Mouse (Mus musculus) heart, embryonic 14.5 days (tissue): ENCODE measurements around the gene Krr1. TPM values are rescaled to one million over a fixed set of nuclear protein-coding genes. Genes with fewer than 3 reads are reported as not detected.
A peak's percentile ranks its signal among the peaks of the same experiment; 100 is the strongest.

Experiments
- ATAC-seq: fragments of 200-750 bp; cut with Nextera tagmentation; 2 replicates; pipeline ENCODE4 v1.8.0; 2017; ENCODE audit warnings: low read depth, moderate TSS enrichment; ENCODE audit not compliant: insufficient number of reproducible peaks, insufficient read depth, low FRiP score
- H3K27ac ChIP-seq, 2 experiments: fragments of 200-500 bp in 1 of 2; fragments of 300-500 bp in 1 of 2; sonication (generic) in 1 of 2; replicated peaks in 1 of 2; 2 replicates each; pipeline ENCODE4 v1.5.1; 2012 to 2014; ENCODE audit warnings: low read depth in 2 of 2, low read length in 2 of 2, control low read depth in 1 of 2, mild to moderate bottlenecking in 1 of 2, mixed read lengths in 1 of 2; ENCODE audit not compliant: control insufficient read depth in 1 of 2, insufficient read depth in 1 of 2
- H3K27me3 ChIP-seq: fragments of 300-500 bp; sonication (generic); 2 replicates; pipeline ENCODE4 v1.6.1; 2014; ENCODE audit warnings: mild to moderate bottlenecking, low read length, control low read depth; ENCODE audit not compliant: control insufficient read depth, insufficient read depth
- H3K36me3 ChIP-seq: fragments of 300-500 bp; sonication (generic); 2 replicates; pipeline ENCODE4 v1.6.1; 2014; ENCODE audit warnings: mild to moderate bottlenecking, control low read depth, low read length, mixed read lengths; ENCODE audit not compliant: control insufficient read depth, insufficient read depth
- H3K4me1 ChIP-seq, 2 experiments: fragments of 200-500 bp in 1 of 2; fragments of 300-500 bp in 1 of 2; sonication (generic) in 1 of 2; 2 replicates each; pipeline ENCODE4 v1.6.1; 2012 to 2014; ENCODE audit warnings: low read length in 2 of 2, control low read depth in 1 of 2, mixed read lengths in 1 of 2; ENCODE audit not compliant: control insufficient read depth in 2 of 2, insufficient read depth in 2 of 2
- H3K4me2 ChIP-seq: fragments of 300-500 bp; sonication (generic); 2 replicates; pipeline ENCODE4 v1.6.1; 2014; ENCODE audit warnings: mild to moderate bottlenecking, low read length
- H3K4me3 ChIP-seq, 2 experiments: fragments of 200-500 bp in 1 of 2; fragments of 300-500 bp in 1 of 2; sonication (generic) in 1 of 2; 2 replicates each; pipeline ENCODE4 v1.5.1; 2012 to 2014; ENCODE audit warnings: low read length in 2 of 2, mild to moderate bottlenecking in 2 of 2, control low read depth in 1 of 2, low read depth in 1 of 2, moderate library complexity in 1 of 2; ENCODE audit not compliant: control insufficient read depth in 1 of 2, insufficient read depth in 1 of 2
- H3K9ac ChIP-seq: fragments of 300-500 bp; sonication (generic); 2 replicates; pipeline ENCODE4 v1.6.1; 2014; ENCODE audit warnings: mild to moderate bottlenecking, low read length
- H3K9me3 ChIP-seq: fragments of 300-500 bp; sonication (generic); 2 replicates; pipeline ENCODE4 v1.6.1; 2016; ENCODE audit warnings: low read length, control low read depth; ENCODE audit not compliant: control insufficient read depth
- WGBS: fragments of 180-500 bp; shearing (Covaris S2); extraction: QIAGEN DNeasy Blood & Tissue Kit; methylation state at CpG from one replicate; pipeline ENCODE4 v1.1.7; 2014; 5-methylcytosine and 5-hydroxymethylcytosine counted together
- polyA plus RNA-seq: library from polyadenylated mRNA; unstranded; fragments of >200 nt; fragmentation: Nextera tagmentation; extraction: Ambion mirVana; gene quantifications from 2 replicates; pipeline ENCODE4 v1.2.1, GENCODE M21; 2014

The Krr1 gene
- polyA plus RNA-seq, 1 experiment from 2014 or later, result 24.8 TPM

DNA sequence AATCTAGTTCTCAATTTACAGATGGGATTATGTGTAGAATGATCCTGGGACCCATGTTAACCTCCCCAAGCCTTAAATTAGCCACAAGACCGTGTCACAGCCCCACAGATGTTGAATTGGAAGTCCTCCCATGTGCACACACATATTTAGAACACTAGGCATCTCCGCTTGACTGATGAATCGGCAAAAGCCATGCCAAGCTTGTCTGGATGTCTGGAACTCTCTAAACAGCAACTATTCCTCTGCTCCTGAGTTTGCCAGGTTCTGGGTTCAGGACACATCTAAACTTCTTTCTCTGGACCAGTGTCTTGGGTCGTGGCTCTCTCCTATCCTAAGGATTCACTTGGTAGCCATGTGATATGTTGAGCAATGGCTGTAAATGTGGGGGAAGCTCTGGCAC, 36.4 kb upstream of the Krr1 start:
- Histone ChIP-seq H3K4me1 (peaks cover 12 to 54% of the 10 kb centered on the region in 2 experiments), H3K4me3 (no peak overlapping the region), H3K27ac (peak overlapping the region; percentile 51 to 85), H3K9ac (no peak overlapping the region), H3K27me3 (no peaks in the 10 kb centered on the region), H3K9me3 (no peaks in the 10 kb centered on the region), H3K4me2 (peak overlapping the region; percentile 34), H3K36me3 (no peaks in the 10 kb centered on the region)
- no peak for ATAC-seq
- WGBS, result 64% methylated on average over 4 of the region's 4 CpGs

GRCm38 (mm10) chr10:111936491-111937145, 35.8 kb upstream of the Krr1 start:
- peaks cover 12 to 49% of the 10 kb centered on the region in 2 experiments for H3K4me1 ChIP-seq
- peak; percentile 87 for ATAC-seq
- H3K4me3 ChIP-seq, result no peak overlapping the region
- H3K27ac ChIP-seq, result peak overlapping the region; percentile 51 to 85
- no peaks in the 10 kb centered on the region for H3K36me3 ChIP-seq
- H3K4me2 ChIP-seq, result peak overlapping the region; percentile 34
- no peak overlapping the region for H3K9ac ChIP-seq
- 6% methylated on average over 13 of the region's 13 CpGs for WGBS
- no peaks in the 10 kb centered on the region for H3K27me3 ChIP-seq
- H3K9me3 ChIP-seq, result no peaks in the 10 kb centered on the region

DNA sequence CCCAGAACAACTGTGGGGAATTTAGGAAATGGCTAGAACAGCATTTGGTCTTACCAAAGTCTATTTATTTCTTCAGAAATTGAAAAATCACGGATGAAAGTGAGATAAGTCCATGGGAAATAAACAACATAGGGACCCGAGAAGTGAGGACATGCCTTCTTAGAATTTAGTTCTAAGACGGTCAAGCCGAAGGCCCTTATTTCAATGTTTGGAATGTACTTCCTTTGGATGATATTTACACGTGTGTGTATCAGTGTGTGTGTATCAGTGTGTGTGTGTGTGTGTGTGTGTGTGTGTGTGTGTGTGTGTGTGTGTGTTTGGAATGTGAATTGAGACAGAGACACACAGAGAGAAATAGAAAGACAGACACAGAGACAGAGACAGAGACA, 35.3 kb upstream of the Krr1 start:
- 38% methylated on average over 5 of the region's 5 CpGs for WGBS
- H3K27ac ChIP-seq, result peak overlapping the region; percentile 51 to 85
- H3K9ac ChIP-seq, result no peak overlapping the region
- no peaks in the 10 kb centered on the region for H3K9me3 ChIP-seq
- H3K4me1 ChIP-seq, result peaks cover 12 to 45% of the 10 kb centered on the region in 2 experiments
- no peak for ATAC-seq
- no peaks in the 10 kb centered on the region for H3K27me3 ChIP-seq
- H3K36me3 ChIP-seq, result no peaks in the 10 kb centered on the region
- H3K4me2 ChIP-seq, result peak overlapping the region; percentile 34
- no peak overlapping the region for H3K4me3 ChIP-seq

GRCm38 (mm10) chr10:111943026-111943425, 29.4 kb upstream of the Krr1 start:
- H3K9me3 ChIP-seq, result no peaks in the 10 kb centered on the region
- H3K36me3 ChIP-seq, result no peaks in the 10 kb centered on the region
- no peak overlapping the region for H3K9ac ChIP-seq
- peaks cover 0 to 3% of the 10 kb centered on the region in 2 experiments; a peak in 2 of 4 replicates for H3K4me1 ChIP-seq
- WGBS, result 38% methylated on average over 7 of the region's 7 CpGs
- H3K4me3 ChIP-seq, result no peak overlapping the region
- no peaks in the 10 kb centered on the region for H3K27me3 ChIP-seq
- H3K27ac ChIP-seq, result no peak overlapping the region
- H3K4me2 ChIP-seq, result no peak overlapping the region
- no peak for ATAC-seq

DNA sequence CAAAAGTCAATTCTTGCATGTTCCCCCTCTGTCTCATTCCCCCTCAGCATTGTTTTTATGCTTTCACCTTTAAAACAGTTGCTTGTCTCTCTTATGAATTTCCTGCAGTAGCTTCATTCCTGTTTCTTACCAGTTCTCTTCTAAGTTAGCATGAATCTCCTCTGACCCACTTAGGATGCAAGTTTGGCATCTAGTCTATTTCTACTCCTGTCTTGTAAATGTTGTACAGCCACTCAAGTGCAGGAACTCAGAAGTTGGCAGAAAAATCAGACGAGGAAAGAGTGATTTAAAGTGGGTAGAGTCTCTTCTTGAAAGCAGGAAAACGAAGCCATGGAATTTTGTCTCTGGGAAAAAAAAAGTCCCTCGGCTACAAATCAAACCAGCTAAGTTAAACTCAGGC, 26.9 kb upstream of the Krr1 start:
- no peak overlapping the region for H3K4me2 ChIP-seq

DNA sequence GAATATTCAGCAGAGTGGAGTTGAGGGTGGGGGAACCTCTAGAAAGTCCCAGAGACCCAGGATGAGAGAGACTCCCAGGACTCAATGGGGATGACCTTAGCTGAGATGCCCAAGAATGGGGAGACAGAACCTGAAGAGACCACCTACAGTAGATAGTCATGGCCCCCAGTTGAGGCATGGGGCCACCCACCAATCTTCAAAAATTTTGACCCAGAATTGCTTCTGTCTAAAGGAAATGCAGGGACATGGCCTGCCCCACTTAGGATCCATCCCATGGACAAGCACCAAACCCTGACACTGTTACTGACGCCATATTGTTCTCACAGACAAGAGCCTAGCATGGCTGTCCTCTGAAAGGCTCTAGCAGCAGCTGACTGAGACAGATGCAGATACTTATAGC, 24.4 kb upstream of the Krr1 start:
- no peaks in the 10 kb centered on the region for H3K36me3 ChIP-seq
- no peak overlapping the region for H3K9ac ChIP-seq
- H3K27me3 ChIP-seq, result no peaks in the 10 kb centered on the region
- WGBS, result 81% methylated on average over 1 of the region's 1 CpGs
- no peak overlapping the region for H3K4me2 ChIP-seq
- H3K27ac ChIP-seq, result no peak overlapping the region
- H3K4me3 ChIP-seq, result no peak overlapping the region
- no peak for ATAC-seq
- no peaks in the 10 kb centered on the region for H3K9me3 ChIP-seq
- H3K4me1 ChIP-seq, result 0 out of 4 replicates have a peak, but pooled peaks cover 0 to 2% of the 10 kb centered on the region in 2 experiments

More for the DNA sequence above, 26.9 kb upstream of the Krr1 start:
- no peak overlapping the region for H3K4me3 ChIP-seq
- H3K27me3 ChIP-seq, result no peaks in the 10 kb centered on the region
- ATAC-seq, result no peak
- no peak overlapping the region for H3K27ac ChIP-seq
- peaks cover 0 to 3% of the 10 kb centered on the region in 2 experiments; a peak in 1 of 4 replicates for H3K4me1 ChIP-seq
- WGBS, result 47% methylated on average over 3 of the region's 3 CpGs
- H3K9ac ChIP-seq, result no peak overlapping the region
- no peaks in the 10 kb centered on the region for H3K9me3 ChIP-seq
- no peaks in the 10 kb centered on the region for H3K36me3 ChIP-seq

DNA sequence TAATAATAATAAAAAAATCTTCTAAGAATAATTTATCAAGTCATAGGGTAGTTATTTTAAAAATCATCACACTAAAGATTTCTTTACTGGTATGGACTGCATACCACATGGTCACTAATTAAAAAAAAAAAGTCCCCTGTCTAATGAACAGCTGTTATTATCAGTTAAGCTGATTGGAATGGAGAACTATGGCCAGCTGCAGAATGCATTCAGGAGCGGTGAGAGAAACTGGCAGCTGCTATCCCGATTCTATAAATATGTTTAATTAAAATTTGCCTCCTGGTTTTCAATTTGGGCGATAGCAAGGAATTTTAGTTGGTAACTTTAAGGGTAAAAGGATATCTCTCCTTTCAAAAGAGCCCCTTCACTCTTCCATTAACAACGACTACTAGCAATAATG, 23.5 kb upstream of the Krr1 start:
- H3K36me3 ChIP-seq, result no peaks in the 10 kb centered on the region
- H3K27me3 ChIP-seq, result no peaks in the 10 kb centered on the region
- whole genome bisulfite sequencing, result 66% methylated on average over 4 of the region's 4 CpGs
- no peak overlapping the region for H3K9ac ChIP-seq
- H3K9me3 ChIP-seq, result no peaks in the 10 kb centered on the region
- no peak overlapping the region for H3K4me3 ChIP-seq
- no peak overlapping the region for H3K27ac ChIP-seq
- H3K4me1 ChIP-seq, result no peaks in the 10 kb centered on the region
- no peak overlapping the region for H3K4me2 ChIP-seq
- ATAC-seq, result no peak

DNA sequence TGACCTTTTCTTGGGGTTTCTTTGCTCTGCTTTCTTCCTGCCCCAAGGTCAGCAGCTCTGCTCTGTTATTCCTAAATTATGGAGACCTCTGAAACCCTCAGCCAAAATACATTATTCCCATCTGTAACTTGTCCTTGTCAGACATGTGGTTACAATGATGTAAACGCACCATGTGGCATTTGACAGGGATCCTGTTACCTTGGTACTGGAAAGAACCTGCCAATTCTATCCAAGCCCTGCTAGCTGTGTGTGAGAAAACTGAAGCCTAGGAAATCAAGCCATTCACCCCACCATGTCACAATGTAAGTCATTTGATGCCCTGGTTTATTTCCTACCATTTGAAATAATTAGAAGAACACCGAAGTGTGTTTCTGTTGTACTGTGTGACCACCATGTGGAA, 16.6 kb upstream of the Krr1 start:
- H3K9me3 ChIP-seq, result no peaks in the 10 kb centered on the region
- H3K4me1 ChIP-seq, result peaks cover 4 to 8% of the 10 kb centered on the region in 2 experiments; a peak in 2 of 4 replicates
- no peak overlapping the region for H3K4me2 ChIP-seq
- H3K36me3 ChIP-seq, result no peaks in the 10 kb centered on the region
- WGBS, result 86% methylated on average over 2 of the region's 2 CpGs
- H3K4me3 ChIP-seq, result no peak overlapping the region
- H3K27ac ChIP-seq, result no peak overlapping the region
- ATAC-seq, result no peak
- no peak overlapping the region for H3K9ac ChIP-seq
- no peaks in the 10 kb centered on the region for H3K27me3 ChIP-seq
